Mouse (Mus musculus): Measurements from ENCODE around the gene Ehbp1. TPM values are rescaled to one million over a fixed set of nuclear protein-coding genes. Genes with fewer than 3 reads are reported as not detected.

Ehbp1 gene
- polyA plus RNA-seq, 1 experiment from 2014 or later: 20.1 TPM

DNA sequence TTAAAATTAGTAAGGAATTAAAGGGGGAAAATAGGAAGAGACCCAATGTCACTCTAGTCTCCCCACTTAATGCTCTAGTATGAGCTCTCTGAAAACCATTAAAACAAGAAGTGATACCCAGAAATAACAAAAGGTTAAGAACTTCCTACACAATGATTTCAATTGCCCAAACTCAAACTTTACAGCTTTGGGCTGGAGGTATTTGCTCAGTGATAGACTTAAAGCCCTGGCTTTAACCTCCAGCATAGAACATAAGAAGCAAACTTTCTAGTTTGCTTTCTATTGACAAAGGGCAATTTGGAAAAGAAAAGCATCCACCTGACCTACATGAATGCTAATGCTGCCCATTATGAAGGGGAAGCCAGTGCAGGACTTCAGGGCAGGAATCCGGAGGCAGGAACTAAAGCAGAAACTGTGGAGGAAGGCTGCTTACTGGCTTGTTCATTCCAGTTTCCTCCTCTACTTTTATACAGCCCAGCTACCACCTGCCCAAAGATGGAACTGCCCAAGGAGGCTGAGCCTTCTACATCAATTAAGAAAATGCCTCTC is 353.6 kb downstream of the Ehbp1 start:
- 74% methylated on average over 1 of the region's 1 CpGs for WGBS
- peaks cover 54% of the 10 kb centered on the region for H3K27me3 ChIP-seq (replicated peaks)
- no peak for ATAC-seq (ENCODE audit: extremely low read depth, insufficient number of reproducible peaks, low FRiP score, low TSS enrichment)

GRCm38 (mm10) chr11:21985118-21985517 is 357.0 kb downstream of the Ehbp1 start:
- H3K4me1 ChIP-seq: no peaks in the 10 kb centered on the region
- no peak for ATAC-seq (ENCODE audit: extremely low read depth, insufficient number of reproducible peaks, low FRiP score, low TSS enrichment)
- H3K27ac ChIP-seq (replicated peaks): no peak overlapping the region
- peaks cover 5% of the 10 kb centered on the region; the same call in 1 of the 2 replicates for H3K9me3 ChIP-seq
- no peaks in the 10 kb centered on the region for H3K36me3 ChIP-seq
- H3K4me2 ChIP-seq: no peak overlapping the region
- no peak overlapping the region for H3K9ac ChIP-seq
- WGBS: 62% methylated on average over 1 of the region's 1 CpGs
- H3K4me3 ChIP-seq: no peak overlapping the region
- peaks cover 29% of the 10 kb centered on the region for H3K27me3 ChIP-seq (replicated peaks)

More for the DNA sequence above, 353.6 kb downstream of the Ehbp1 start:
- Histone ChIP-seq H3K4me3 (no peak overlapping the region), H3K27ac (replicated peaks) (no peak overlapping the region), H3K36me3 (no peaks in the 10 kb centered on the region), H3K9me3 (peaks cover 5% of the 10 kb centered on the region; the same call in 1 of the 2 replicates), H3K4me2 (no peak overlapping the region), H3K9ac (no peak overlapping the region), H3K4me1 (peaks cover 6% of the 10 kb centered on the region)

DNA sequence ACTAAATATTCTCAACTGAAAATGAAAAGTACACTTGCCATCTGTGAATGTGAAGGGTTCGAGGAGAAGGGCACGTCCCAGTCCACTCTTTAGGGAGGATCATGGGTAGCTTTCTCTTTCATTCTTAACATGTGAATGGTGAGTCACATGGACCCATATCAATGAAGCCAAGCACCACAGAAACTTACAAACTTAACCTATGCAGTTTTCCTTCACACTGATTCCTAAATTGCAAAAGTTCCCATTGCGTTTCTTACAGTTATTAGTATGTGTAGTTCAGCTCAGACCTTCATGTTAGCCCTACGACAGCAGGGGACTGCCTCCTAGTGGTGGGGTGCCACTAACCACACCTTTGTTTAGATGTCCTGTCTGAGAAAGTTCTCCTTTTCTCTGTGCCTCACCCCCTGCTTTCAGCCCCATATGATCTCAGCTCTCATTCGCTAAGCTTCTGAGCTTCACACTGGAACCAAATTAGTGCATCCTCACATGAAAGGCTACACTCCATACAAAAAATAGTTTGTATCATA is 368.0 kb downstream of the Ehbp1 start:
- no peaks in the 10 kb centered on the region for H3K36me3 ChIP-seq
- H3K4me1 ChIP-seq: no peaks in the 10 kb centered on the region
- H3K27me3 ChIP-seq (replicated peaks): no peaks in the 10 kb centered on the region
- WGBS: 62% methylated on average over 5 of the region's 5 CpGs
- no peak for ATAC-seq (ENCODE audit: extremely low read depth, insufficient number of reproducible peaks, low FRiP score, low TSS enrichment)
- no peak overlapping the region for H3K9ac ChIP-seq
- H3K9me3 ChIP-seq: no peaks in the 10 kb centered on the region
- no peak overlapping the region for H3K4me3 ChIP-seq
- H3K27ac ChIP-seq (replicated peaks): no peak overlapping the region
- no peak overlapping the region for H3K4me2 ChIP-seq

- ATAC-seq (ENCODE audit: extremely low read depth, insufficient number of reproducible peaks, low FRiP score, low TSS enrichment): no peak
- Histone ChIP-seq H3K4me3 (no peak overlapping the region), H3K9ac (no peak overlapping the region), H3K9me3 (no peaks in the 10 kb centered on the region), H3K27me3 (replicated peaks) (no peaks in the 10 kb centered on the region), H3K36me3 (no peaks in the 10 kb centered on the region), H3K27ac (replicated peaks) (no peak overlapping the region), H3K4me1 (no peaks in the 10 kb centered on the region), H3K4me2 (no peak overlapping the region)
- 54% methylated on average over 3 of the region's 3 CpGs for whole genome bisulfite sequencing
Observed at GRCm38 (mm10) chr11:21973597-21973996, 368.5 kb downstream of the Ehbp1 start.

DNA sequence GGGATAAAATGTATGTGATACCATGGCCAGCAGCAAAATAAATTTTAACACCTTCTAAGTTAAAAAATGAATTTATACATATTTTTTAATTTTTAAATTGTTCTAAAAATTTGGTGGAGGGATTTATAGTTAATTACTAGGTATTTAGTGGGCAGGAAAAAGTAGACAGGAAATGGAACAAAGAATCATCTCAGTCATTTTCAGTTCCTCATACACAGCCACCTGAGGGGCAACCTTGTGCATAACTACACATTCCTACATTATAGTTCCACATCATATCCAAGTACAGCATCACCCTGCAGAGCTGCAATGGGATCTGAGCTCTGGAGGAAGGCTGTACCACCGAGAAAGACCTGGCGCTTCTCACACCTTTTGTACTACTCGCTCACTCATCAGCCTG is 373.2 kb downstream of the Ehbp1 start:
- no peak for ATAC-seq (ENCODE audit: extremely low read depth, insufficient number of reproducible peaks, low FRiP score, low TSS enrichment)
- WGBS: 70% methylated on average over 3 of the region's 3 CpGs

More for the DNA sequence above, 373.2 kb downstream of the Ehbp1 start:
- H3K4me2 ChIP-seq: no peak overlapping the region
- H3K9ac ChIP-seq: no peak overlapping the region
- H3K9me3 ChIP-seq: no peaks in the 10 kb centered on the region
- H3K4me3 ChIP-seq: no peak overlapping the region
- no peak overlapping the region for H3K27ac ChIP-seq (replicated peaks)
- no peaks in the 10 kb centered on the region for H3K27me3 ChIP-seq (replicated peaks)
- no peaks in the 10 kb centered on the region for H3K4me1 ChIP-seq
- H3K36me3 ChIP-seq: no peaks in the 10 kb centered on the region

Other genes starting within 250 kb of the Ehbp1 start
- gene Tmem17, start 169.8 kb upstream of the Ehbp1 start, polyA plus RNA-seq (2015; fragmentation: Nextera tagmentation; extraction: Ambion mirVana): 9.0 and 12.5 TPM in 2 replicates